Mouse (Mus musculus) liver, adult 2 months (tissue): ENCODE data around the gene Cdh23. TPM values are rescaled to one million over a fixed set of nuclear protein-coding genes. Genes with fewer than 3 reads are reported as not detected.

Experiments
- DNase-seq: peaks from one replicate; pipeline ENCODE4 v3.0.0-alpha.2; 2011; ENCODE audit warnings: low read depth, low spot score; ENCODE audit errors: extremely low read depth
- H3K27ac ChIP-seq: fragments of 200-500 bp; replicated peaks from 2 replicates; pipeline ENCODE4 v1.5.1; 2012; ENCODE audit warnings: low read depth, mild to moderate bottlenecking, control low read depth, inconsistent platforms, low read length; ENCODE audit not compliant: insufficient read depth
- H3K27me3 ChIP-seq: fragments of 200-500 bp; 2 replicates; pipeline ENCODE4 v1.6.1; 2012; ENCODE audit warnings: mild to moderate bottlenecking, moderate library complexity, low read length, inconsistent platforms; ENCODE audit not compliant: control insufficient read depth, insufficient read depth
- H3K36me3 ChIP-seq: fragments of 200-500 bp; 2 replicates; pipeline ENCODE4 v1.6.1; 2012; ENCODE audit warnings: low read length, inconsistent platforms; ENCODE audit not compliant: control insufficient read depth, insufficient read depth
- H3K4me1 ChIP-seq: fragments of 200-500 bp; 2 replicates; pipeline ENCODE4 v1.6.1; 2011; ENCODE audit warnings: low read length; ENCODE audit not compliant: control insufficient read depth, insufficient read depth
- H3K4me3 ChIP-seq: fragments of 200-500 bp; 2 replicates; pipeline ENCODE4 v1.5.1; 2011; ENCODE audit warnings: low read depth, mild to moderate bottlenecking, control low read depth, low read length, moderate library complexity; ENCODE audit not compliant: insufficient read depth
- H3K79me2 ChIP-seq: fragments of 200-500 bp; 2 replicates; pipeline ENCODE4 v1.6.1; 2012; ENCODE audit warnings: inconsistent platforms, mild to moderate bottlenecking, low read length, moderate library complexity; ENCODE audit not compliant: control insufficient read depth, insufficient read depth
- H3K9ac ChIP-seq: fragments of 200-500 bp; 2 replicates; pipeline ENCODE4 v1.6.1; 2012; ENCODE audit warnings: low read depth, mild to moderate bottlenecking, control low read depth, inconsistent platforms, low read length
- CTCF ChIP-seq: fragments of 200-500 bp; IDR thresholded peaks from 2 replicates; pipeline ENCODE4 v1.5.1; 2011; ENCODE audit warnings: low read depth, low read length, control low read depth
- POLR2A ChIP-seq: fragments of 200-500 bp; IDR thresholded peaks from 2 replicates; pipeline ENCODE4 v1.6.1; 2011; ENCODE audit warnings: low read length, control low read depth; ENCODE audit not compliant: insufficient read depth; ENCODE audit errors: extremely low read depth
- WGBS: fragments of 180-500 bp; shearing (Covaris S2); methylation state at CpG from one replicate; pipeline ENCODE4 v1.1.7; 2018; 5-methylcytosine and 5-hydroxymethylcytosine counted together
- polyA plus RNA-seq: library from polyadenylated mRNA; depleted of rRNA; stranded (reverse); fragments of >200 nt; gene quantifications from 2 replicates; pipeline ENCODE4 v1.2.3, GENCODE M21; 2012
- total RNA-seq: library from RNA; depleted of rRNA; stranded (reverse); fragments of >200 nt; gene quantifications from 2 replicates; pipeline ENCODE4 v1.2.3, GENCODE M21; 2014

Gene Cdh23
- total and polyA plus RNA-seq, 2 experiments: not detected

- 93% methylated on average over 4 of the region's 4 CpGs for WGBS
Observed at GRCm38 (mm10) chr10:60335021-60335420, 361.3 kb downstream of the Cdh23 start.

GRCm38 (mm10) chr10:60334583-60334982 is 361.7 kb downstream of the Cdh23 start:
- H3K79me2 ChIP-seq: no peaks in the 10 kb centered on the region
- no peaks in the 10 kb centered on the region for H3K27me3 ChIP-seq
- H3K9ac ChIP-seq: no peak overlapping the region
- H3K36me3 ChIP-seq: no peaks in the 10 kb centered on the region
- H3K4me1 ChIP-seq: no peaks in the 10 kb centered on the region
- WGBS: 54% methylated on average over 7 of the region's 7 CpGs
- H3K4me3 ChIP-seq: no peak overlapping the region
- H3K27ac ChIP-seq: no peak overlapping the region
- TF ChIP-seq POLR2A: no peak
- no peak for TF ChIP-seq CTCF
- DNase-seq: no peak

More at GRCm38 (mm10) chr10:60335021-60335420, 361.3 kb downstream of the Cdh23 start:
- Histone ChIP-seq H3K4me1 (no peaks in the 10 kb centered on the region), H3K9ac (no peak overlapping the region), H3K27ac (no peak overlapping the region), H3K36me3 (no peaks in the 10 kb centered on the region), H3K4me3 (no peak overlapping the region), H3K79me2 (no peaks in the 10 kb centered on the region), H3K27me3 (no peaks in the 10 kb centered on the region)
- no peak for DNase-seq
- TF ChIP-seq POLR2A: no peak
- no peak for TF ChIP-seq CTCF

GRCm38 (mm10) chr10:60328963-60329650 is 367.2 kb downstream of the Cdh23 start:
- Histone ChIP-seq H3K4me3 (no peak overlapping the region), H3K27ac (no peak overlapping the region), H3K36me3 (no peaks in the 10 kb centered on the region), H3K27me3 (no peaks in the 10 kb centered on the region), H3K4me1 (no peaks in the 10 kb centered on the region), H3K79me2 (no peaks in the 10 kb centered on the region), H3K9ac (no peak overlapping the region)
- 66% methylated on average over 11 of the region's 11 CpGs for WGBS
- no peak for TF ChIP-seq CTCF
- DNase-seq: no peak

- Histone ChIP-seq H3K4me1 (no peaks in the 10 kb centered on the region), H3K79me2 (no peaks in the 10 kb centered on the region), H3K27me3 (no peaks in the 10 kb centered on the region), H3K9ac (no peak overlapping the region), H3K36me3 (no peaks in the 10 kb centered on the region), H3K27ac (no peak overlapping the region), H3K4me3 (no peak overlapping the region)
- no peak for TF ChIP-seq CTCF
- TF ChIP-seq POLR2A: no peak
- 86% methylated on average over 4 of the region's 4 CpGs for WGBS
- no peak for DNase-seq
Observed at GRCm38 (mm10) chr10:60316166-60316565, 380.1 kb downstream of the Cdh23 start.

- no peak for DNase-seq
- no peaks in the 10 kb centered on the region for H3K36me3 ChIP-seq
- 92% methylated on average over 5 of the region's 5 CpGs for WGBS
Observed at GRCm38 (mm10) chr10:60313606-60314005, 382.7 kb downstream of the Cdh23 start.

GRCm38 (mm10) chr10:60310629-60311028 is 385.7 kb downstream of the Cdh23 start:
- WGBS: 92% methylated on average over 13 of the region's 13 CpGs
- H3K4me3 ChIP-seq: no peak overlapping the region
- no peaks in the 10 kb centered on the region for H3K79me2 ChIP-seq

More at GRCm38 (mm10) chr10:60313606-60314005, 382.7 kb downstream of the Cdh23 start:
- no peaks in the 10 kb centered on the region for H3K79me2 ChIP-seq
- no peaks in the 10 kb centered on the region for H3K4me1 ChIP-seq
- no peak overlapping the region for H3K9ac ChIP-seq
- TF ChIP-seq CTCF (no peak), POLR2A (no peak)
- H3K4me3 ChIP-seq: no peak overlapping the region
- H3K27me3 ChIP-seq: no peaks in the 10 kb centered on the region
- H3K27ac ChIP-seq: no peak overlapping the region

More at GRCm38 (mm10) chr10:60310629-60311028, 385.7 kb downstream of the Cdh23 start:
- Histone ChIP-seq H3K27me3 (no peaks in the 10 kb centered on the region), H3K36me3 (no peaks in the 10 kb centered on the region), H3K4me1 (no peaks in the 10 kb centered on the region), H3K27ac (no peak overlapping the region), H3K9ac (no peak overlapping the region)
- TF ChIP-seq CTCF: no peak
- DNase-seq: no peak
